Mouse (Mus musculus): ENCODE results near the gene Hsf5.

The Hsf5 gene

DNA sequence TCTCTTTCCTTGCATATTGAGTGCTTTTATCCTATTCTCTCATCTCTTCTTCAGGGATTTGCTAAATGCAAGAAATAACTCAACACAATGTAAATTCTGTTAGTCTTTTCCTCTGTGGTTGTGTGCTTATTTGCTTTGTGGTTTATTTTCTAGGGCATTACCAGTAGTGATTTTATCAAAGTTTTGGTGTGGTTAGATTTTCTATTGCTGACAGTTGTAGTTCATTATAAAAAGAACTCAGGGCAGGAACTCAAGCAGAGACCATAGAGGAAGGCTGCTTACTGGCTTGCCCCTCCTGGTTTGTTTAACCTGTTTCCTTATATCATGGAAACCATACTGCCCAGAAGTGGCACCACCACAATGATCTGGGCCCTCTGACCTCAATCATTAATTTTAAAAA lies 25.9 kb downstream of the Hsf5 start:
- no peak for DNase-seq

DNA sequence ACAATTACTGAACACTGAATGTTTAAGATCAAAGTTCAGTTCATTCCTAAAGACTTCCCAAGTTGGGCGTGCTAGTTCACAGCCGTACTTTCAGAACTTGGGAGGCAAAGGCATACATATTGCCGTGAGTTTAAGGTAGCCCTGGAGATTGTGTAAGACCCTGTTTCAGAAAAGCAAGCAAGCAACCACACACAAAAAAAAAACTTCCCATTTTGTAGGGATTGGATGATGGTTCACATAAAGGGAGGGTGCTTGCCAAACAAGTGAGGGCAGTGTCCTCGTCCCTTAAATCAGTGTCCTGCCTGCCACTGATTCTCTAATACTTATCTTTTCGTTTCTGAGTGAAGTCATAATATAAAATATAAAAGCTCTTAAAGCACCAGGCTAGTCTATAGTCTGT lies 37.7 kb downstream of the Hsf5 start:
- no peak for DNase-seq

DNA sequence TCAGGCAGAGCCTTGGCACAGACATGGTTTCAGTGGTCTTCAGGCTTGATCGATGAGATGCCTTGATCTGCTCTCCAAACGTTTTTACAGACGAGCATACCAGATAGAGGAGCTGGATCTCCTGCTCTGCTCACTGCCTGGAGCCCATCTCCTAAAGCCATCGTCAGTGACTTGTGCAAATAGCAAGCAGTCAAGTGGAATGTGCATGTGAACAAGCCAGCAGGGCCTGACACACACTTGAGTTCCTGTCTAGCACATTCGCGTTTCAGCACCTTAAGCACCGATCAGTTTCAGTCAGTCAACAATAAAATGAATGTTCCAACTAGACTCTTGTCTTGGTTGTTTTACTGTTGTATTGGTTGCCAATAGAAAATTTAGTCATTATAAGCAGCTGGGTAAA lies 42.3 kb downstream of the Hsf5 start:
- DNase-seq = no peak

DNA sequence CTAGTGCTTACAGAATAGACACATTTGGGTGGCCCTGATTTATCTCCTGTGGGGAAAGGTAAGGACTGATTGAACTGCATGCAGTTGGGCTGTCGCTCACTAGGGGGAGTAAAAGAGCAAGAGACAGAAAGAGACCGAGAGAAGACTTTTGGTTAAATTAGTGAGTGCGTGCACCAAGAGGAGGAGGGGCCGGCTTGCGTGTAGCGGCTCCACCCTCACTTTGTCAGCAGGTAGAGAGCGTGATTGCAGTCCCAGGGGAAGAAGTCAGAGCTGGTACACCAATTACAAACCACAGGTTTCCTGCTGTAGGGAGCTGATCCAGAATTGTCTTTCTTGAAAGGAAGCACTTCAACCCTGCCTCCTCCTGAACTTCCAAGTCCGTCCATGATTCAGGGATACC lies 45.4 kb downstream of the Hsf5 start, which contains the start of gene Rnf43:
Gene Rnf43, plus strand, starts transcription at position 316 of the 400 bp plus-strand sequence.
- DNase-seq = peak; percentile 91

DNA sequence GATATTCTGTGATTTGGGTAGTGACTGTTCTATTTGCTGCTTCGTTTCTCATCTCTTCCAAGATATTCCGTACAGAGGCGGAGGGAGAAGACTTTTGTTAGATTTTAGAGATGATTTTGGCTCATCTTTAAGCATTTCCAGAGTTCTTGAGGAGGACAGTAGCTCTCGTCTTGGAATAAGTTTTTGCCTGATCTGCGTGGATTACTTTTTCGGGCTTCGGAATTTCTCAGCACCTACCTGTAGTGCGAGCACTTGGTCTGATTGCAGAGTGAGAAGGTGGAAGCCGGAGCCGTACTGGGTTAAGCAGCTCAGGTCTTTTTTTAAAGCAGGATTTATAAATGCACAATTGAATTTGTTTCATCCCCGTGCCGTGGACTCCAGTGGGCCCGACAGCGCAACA lies 45.9 kb downstream of the Hsf5 start:
- DNase-seq = no peak

DNA sequence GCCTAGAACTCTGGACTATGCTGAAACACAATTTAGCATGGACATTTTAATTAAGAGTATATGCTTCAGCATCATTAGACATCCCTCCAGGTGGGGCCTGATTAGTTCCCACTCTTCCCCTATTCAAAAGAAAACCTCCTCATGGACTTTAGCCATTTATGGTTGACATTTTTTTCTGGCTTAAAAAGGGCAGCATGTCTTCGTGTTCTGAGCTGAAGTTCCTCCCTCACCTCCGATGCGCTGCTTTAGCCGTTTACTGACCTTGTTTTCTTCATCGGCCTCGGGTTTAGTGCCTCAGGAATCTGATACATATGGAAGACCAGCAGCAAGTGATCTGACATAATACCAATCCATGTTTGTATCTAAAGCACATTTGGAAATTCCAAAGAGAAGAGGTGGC lies 47.0 kb downstream of the Hsf5 start:
- no peak for DNase-seq

DNA sequence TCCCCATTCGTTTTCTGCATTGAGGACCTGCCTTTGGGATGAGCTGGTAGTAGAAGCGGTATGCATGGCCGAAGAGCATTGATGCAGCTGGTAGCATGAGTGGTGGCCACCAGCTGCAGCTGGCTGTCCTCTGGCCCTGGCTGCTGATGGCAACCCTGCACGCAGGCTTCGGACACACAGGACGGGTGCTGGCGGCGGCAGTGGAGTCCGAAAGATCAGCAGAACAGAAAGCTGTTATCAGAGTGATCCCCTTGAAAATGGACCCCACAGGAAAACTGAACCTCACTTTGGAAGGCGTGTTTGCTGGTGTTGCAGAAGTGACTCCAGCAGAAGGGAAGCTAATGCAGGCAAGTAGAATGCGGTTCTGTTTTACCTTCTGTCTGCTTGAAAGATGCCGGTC lies 47.6 kb downstream of the Hsf5 start:
- no peak for DNase-seq

DNA sequence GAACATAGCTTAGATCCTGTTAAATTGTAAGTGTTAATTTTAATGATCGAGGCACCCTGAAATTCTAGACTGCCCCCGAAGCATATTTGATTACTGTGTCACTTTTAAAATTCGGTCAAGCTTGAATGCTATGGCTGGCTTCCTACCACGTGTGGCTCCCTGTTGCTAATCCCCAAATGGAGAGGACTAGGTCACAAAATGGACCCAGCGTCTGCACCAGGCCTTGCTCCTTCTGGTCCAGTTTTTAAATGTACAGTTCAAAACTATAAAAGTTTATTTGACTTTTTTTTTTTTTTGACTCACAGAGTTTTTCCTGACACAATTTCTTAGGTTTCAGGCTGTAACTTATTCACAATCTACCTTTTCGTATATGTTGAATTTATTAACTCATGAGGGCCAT lies 48.3 kb downstream of the Hsf5 start:
- no peak for DNase-seq

DNA sequence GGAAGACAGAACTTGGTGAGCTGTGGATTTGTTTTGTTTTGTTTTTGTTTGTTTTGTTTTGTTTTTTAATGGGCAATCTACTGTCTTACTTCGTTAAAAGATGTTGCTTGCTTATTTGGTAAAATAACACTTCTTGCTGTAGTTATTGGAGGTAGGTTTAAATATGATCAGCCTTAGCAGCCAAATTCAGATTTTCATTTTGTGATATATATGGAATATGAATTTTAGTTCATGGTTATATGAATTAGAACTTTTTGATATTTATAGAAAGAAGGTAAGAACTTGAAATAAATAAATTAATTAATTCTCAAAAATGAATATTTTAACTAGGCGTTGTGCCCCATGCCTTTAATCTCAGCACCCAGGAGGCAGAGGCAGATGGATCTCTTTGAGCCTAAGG lies 48.7 kb downstream of the Hsf5 start:
- no peak for DNase-seq

DNA sequence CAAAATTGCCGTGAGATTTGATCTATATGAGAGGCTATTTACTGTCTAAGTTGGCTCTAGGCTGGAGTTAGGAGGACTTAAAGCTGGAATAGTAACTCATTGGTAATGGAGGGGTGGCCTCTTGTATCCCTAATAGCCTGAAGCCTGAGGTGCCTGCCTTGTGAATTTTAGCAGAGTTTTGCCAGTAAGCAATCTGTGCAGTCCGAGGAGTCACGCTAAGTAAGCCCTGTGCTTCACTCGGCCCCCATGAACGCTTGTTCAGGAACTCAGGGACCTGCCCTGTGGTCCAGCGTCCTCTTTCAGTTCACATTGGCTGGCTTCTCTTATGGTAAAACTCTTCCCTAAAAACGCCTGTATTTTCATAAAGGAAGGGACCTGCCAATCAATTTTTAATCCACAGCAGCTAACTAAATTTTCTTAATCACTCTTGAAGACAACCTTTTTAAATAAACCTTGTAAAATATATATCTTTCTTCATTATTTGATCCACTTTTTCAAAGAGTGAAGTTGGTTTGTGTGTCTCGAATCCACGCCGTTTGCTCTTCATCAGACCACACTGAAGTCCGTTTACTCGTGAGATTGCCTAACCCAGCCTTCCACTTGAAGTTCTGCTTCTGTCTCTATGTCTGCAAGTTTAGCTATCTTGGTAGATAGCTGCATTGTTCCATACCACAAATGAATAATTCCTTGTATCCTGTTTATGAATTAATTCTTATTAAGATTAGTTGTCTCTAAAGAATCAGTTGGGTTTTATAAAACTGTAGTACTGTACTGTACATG lies 49.5 kb downstream of the Hsf5 start:
- no peak for DNase-seq

DNA sequence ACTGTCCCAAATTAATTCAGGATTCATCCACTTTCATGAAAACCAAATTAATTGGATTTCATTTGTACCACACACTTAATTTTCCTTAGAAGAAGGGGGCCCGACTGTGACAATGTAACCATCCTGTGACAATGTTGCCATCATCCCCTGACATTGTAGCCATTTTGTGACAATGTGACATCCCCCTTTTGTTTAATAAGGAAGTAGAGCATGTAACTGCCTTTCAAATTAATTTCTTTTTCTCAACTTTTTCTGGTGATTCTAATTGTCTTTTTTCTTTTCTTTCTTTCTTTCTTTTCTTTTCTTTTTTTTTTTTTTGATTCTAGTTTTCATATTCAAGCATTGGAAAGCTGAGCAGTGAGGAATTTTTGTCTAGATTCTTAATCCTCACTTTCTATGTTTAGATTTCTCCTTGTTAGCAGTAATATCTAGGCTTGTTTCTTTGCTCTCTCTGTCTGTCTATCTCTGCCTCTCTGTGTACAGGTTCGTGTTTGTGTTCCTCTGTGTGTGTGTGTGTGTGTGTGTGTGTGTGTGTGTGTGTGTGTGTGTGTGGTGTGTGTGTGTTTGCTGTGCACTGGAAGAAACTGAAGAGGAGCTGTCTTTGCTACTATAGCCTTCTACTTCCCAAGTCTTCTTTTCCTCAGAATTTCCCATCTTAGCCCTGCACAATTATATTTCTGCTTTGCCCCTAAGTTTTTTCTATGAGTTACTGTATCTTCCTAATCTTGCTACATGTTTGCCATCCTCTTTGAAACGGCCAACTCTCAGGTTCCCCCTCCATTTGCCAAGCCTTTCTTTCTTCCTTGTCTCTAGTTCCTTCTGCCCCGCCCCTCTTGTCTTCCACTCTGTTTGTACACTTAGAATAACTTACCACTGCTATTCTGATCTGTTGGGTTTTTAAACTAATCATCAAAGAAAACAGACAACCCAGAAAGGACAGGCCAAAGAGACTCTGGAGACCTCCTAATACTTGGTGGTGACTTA lies 50.4 kb downstream of the Hsf5 start:
- no peak for DNase-seq

DNA sequence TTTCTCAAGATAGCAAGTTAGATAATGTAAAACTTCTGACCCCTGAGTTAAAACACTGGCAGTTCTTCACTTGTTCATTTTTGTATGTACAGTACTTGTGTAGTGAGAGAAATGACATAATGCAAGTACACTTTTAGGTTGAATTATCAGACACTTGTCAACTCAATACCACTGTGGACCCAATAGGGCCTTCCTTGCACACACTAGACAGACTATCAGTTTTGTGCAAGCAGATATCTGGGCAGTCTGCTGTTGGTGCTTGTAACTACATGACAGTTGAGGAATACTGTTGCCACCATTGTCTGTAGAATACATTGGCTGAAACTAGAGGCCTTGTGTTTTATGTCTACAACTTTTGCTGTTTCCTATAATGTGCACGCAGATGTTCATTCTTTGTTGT lies 56.3 kb downstream of the Hsf5 start:
- no peak for DNase-seq

DNA sequence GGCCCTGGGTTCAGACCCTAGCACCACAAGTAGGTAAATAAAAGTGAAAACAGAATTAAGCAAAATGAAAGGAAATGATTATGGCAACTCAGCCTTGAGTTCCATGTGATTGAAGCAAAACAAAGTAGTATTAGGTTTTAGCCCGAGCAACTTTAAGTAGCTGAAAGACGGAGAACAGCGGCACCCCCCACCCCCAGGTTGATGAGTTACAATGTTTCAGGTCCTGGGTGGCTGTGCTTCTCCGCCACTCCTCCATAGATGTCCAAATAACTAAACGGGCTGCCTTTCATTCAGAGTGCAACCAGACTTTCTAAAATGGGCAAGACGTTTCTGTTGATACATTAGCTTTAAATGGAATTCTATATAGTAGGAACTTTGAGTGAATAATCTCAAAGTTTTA lies 58.6 kb downstream of the Hsf5 start:
- no peak for DNase-seq

DNA sequence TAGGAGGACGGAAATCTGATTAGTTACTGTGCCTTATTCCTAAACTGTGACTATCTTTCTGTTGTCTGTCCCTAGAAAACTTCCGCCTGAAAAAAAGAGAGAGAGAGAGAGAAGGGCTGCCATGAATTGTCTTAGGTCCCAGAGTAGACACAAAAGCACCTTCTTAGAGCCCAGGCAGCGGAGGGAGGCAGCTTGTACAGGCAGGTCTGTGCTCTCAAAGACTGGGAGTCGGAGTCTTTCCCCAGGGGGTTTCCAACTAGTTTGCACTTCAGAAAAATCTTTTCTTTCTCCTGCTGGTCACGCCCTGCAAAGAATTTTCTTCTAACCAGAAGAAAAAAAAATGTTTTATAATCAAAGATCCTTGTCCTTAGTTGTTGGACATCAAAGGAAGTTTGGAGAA lies 60.8 kb downstream of the Hsf5 start:
- no peak for DNase-seq

DNA sequence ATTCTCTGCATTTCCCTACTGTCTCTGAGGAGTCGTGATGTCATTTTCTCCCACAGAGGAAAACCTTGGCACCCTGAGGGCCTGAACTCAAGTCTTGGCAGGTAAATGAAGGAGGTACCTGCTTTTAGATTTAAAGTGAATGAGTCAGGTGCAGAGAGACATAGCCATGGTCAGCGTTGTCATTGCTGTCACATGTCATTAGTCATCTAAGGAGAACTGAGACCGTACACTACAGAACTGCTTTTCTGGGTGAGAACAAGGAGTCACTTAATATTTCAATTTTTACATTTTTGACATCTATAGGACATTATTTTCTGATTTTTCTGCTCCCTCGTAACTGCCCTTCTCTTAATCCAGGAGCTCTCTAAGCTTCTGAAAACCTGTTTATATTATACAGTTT lies 61.6 kb downstream of the Hsf5 start:
- no peak for DNase-seq

DNA sequence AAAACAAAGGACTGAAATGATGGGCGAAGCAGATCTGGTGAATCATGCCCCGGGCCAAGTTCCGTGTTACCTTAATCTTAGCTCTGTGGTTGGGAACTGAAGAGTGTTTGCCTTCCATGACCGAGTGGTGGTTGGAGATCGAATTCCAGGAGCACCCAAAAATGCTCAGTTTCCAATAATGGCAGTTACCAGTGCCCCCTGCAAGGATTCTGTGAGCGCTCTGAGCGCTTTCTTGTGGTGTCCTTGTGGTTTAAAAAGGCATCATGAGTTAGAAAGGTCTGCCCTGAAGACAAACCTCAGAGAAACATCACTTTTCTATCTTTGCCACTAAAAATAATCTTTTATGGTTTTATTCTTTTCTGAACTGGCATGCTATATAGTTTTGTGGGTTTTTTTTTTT lies 62.0 kb downstream of the Hsf5 start:
- DNase-seq = peak; percentile 15

DNA sequence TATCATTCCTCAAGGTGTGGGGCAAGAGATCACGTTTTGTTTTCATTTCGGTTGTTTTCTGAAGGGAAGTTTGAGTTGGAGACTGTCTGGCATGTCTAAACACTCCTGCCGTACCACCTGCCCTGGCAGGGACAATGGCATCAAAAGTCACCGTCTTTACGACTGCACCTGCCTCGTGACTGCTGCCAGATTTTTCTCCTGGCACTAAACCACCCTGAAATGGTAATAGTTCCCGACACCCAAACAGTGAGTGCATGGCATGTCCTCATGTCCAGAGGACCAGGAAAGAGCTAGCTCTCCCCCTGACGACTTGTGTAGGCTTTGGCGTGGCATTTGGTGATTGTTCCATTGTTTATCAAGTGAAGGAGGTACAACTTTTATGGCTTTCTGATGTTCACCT lies 63.8 kb downstream of the Hsf5 start:
- no peak for DNase-seq

DNA sequence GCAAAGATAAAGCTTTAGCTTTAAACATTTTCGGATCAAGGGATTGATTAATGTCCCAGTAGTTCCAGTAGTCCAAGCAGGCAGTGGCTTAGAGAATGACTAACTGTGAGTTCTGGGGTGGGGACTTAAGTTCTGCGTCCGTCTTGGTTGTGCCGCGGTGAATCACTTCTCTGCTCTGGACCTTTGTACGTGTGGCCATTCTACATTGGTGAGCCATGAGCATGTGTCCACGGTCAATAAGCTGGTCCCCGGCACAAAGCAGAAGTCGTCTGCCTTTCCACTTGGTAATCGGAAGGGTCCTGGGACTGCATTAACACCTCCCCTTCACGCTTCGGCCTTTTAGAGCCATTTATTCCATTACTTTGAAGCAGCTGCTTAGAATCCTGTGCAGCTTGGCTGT lies 65.1 kb downstream of the Hsf5 start:
- no peak for DNase-seq

DNA sequence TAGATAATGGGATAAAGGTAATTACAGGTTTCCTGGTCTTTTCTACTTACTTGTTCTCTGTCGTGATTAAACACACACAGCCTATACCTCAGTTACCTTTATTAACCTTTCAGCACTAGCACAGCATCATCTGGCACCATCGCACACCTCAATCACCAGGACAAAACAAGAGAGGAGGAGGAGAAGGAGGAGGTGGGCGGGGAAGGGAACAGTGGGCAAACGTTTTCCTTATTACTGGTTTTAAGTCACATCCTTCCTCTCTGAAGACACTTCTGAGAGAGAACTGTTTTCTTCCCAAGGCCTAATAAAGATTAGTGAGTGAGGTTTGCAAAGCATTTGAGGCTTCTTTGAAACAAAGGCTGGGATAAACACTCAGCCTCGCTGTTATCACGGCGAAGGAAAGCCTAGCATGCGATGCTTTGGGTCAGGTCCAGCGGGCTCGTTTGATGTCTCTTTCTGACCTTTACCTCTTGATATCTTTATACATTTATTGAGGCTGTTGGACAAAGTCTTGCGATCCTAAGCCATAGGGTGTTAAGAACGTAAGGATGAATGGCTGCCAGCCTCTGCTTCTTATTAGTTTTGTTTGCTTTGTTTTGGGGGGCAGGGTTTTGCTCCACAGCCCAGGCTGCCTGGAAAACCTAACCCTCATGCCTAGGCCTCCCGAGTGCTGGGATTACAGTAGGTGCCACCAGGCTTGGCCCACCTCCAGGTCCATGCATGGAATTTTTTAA lies 66.0 kb downstream of the Hsf5 start:
- DNase-seq = no peak

DNA sequence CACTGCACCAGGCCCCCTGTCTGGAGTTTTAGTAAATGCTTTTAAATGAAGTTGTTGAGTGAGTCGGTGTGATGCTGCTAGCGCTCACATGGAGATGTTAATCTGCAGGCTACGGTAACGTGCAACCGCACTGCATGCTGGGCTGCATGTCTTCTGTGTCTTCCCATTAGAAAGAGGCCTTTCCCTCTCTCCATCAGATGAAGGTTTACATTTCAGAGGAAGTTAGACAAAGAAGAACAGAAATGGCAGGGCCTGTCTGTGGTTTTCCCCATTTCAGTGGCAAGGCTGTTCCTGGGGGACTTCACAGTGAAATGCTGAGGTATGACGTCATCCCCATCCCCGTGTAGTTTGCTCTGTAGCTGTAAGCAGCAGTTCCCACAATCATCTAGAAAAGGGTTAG lies 69.4 kb downstream of the Hsf5 start:
- peak; percentile 27 for DNase-seq

DNA sequence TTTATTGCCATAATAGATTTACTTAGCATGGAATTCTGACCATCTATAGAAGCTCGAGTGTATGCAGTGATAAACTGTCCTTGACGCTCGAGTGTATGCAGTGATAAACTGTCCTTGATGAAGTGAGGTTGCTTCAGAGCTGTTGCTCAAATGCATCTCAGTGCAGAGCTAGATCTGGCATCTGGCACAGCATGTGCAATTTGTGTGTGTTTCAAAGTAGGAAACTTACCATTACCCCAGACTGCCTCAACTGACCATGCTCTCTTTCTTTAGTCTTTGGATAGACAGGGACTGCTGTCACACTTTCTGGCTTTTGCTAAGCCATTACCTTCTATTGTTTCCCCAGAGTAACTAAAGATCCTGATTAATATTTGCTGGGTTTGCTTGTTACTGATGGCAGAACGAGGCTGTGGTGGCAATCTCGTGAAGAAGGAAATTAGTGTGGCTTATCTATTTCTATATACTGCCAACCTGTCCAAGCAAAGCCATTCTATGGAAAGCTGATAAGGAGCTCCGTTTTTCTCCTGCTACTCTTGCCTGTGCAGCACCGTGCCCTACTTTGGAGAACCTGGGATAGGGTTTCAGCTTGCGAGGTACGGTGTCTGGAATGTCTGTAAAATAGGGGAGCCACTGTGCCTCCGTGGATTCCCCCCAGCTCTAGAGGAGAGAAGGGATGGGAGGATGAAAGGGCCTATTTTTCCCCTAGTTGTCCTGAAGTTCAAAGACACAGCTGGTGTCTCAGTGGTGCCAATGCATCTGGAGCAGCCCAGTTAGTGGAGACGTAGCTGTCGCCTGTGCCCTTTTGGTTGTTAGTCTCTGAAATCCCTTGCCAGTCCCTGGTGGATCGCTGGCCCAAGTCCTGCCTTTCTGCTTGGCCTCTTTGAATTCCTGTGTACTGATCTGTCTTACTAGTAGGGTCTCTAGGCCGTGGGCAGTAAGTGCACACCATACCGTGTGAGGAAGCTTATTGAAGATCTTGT lies 70.6 kb downstream of the Hsf5 start:
- no peak for DNase-seq

All from thymus, postnatal 14 days (tissue).